Mouse (Mus musculus) neural tube, embryonic 12.5 days (tissue): ENCODE results near the gene Ptprg. TPM values are rescaled to one million over a fixed set of nuclear protein-coding genes. Genes with fewer than 3 reads are reported as not detected.

Experiments used
- ATAC-seq: fragments of 200-750 bp; cut with Nextera tagmentation; 2 replicates; pipeline ENCODE4 v1.8.0; 2017; ENCODE audit warnings: low read depth, mild to moderate bottlenecking, moderate TSS enrichment, moderate library complexity; ENCODE audit not compliant: low FRiP score
- H3K27ac ChIP-seq: fragments of 300-500 bp; sonication (generic); 2 replicates; pipeline ENCODE4 v1.5.1; 2016
- H3K27me3 ChIP-seq: fragments of 300-500 bp; sonication (generic); replicated peaks from 2 replicates; pipeline ENCODE4 v1.6.1; 2016; ENCODE audit warnings: mild to moderate bottlenecking
- H3K36me3 ChIP-seq: fragments of 300-500 bp; sonication (generic); 2 replicates; pipeline ENCODE4 v1.6.1; 2016; ENCODE audit warnings: mild to moderate bottlenecking
- H3K4me1 ChIP-seq: fragments of 300-500 bp; sonication (generic); 2 replicates; pipeline ENCODE4 v1.6.1; 2016
- H3K4me2 ChIP-seq: fragments of 300-500 bp; sonication (generic); replicated peaks from 2 replicates; pipeline ENCODE4 v1.6.1; 2016; ENCODE audit warnings: mild to moderate bottlenecking
- H3K4me3 ChIP-seq: fragments of 300-500 bp; sonication (generic); 2 replicates; pipeline ENCODE4 v1.5.1; 2016
- H3K9ac ChIP-seq: fragments of 300-500 bp; sonication (generic); 2 replicates; pipeline ENCODE4 v1.6.1; 2016; ENCODE audit warnings: mild to moderate bottlenecking
- H3K9me3 ChIP-seq: fragments of 300-500 bp; sonication (generic); 2 replicates; pipeline ENCODE4 v1.6.1; 2016; ENCODE audit warnings: mild to moderate bottlenecking
- WGBS: fragments of 180-500 bp; shearing (Covaris S2); methylation state at CpG from one replicate; pipeline ENCODE4 v1.1.7; 2016; 5-methylcytosine and 5-hydroxymethylcytosine counted together
- polyA plus RNA-seq: library from polyadenylated mRNA; unstranded; fragments of >200 nt; fragmentation: Nextera tagmentation; extraction: Ambion mirVana; gene quantifications from 2 replicates; pipeline ENCODE4 v1.2.1, GENCODE M21; 2016

The Ptprg gene
- polyA plus RNA-seq, 1 experiment from 2014 or later: 41.8 TPM

DNA sequence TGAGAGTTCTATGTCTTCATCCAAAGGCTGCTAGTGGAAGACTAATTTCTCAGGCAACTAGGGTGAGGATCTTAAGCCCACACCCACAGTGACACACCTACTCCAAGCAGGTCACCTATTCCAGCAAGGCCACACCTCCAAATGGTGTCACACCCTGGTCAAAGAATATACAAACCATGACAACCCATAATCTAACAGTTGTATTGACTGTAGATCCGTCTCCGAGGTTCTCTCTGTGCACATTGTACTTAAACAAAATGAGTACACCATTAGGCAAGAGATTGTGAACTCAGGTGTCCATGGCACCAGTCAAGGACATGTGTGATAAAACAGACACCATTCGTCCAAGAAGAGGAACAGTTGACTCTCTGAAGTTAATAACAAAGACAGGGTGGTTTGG is 596.2 kb downstream of the Ptprg start:
- Histone ChIP-seq H3K4me1 (no peaks in the 10 kb centered on the region; the same call in 1 of the 2 replicates), H3K36me3 (no peaks in the 10 kb centered on the region), H3K27ac (no peak overlapping the region), H3K4me2 (no peak overlapping the region), H3K4me3 (no peak overlapping the region), H3K9ac (no peak overlapping the region), H3K9me3 (no peaks in the 10 kb centered on the region), H3K27me3 (0 out of 2 replicates have a peak, but pooled peaks cover 2% of the 10 kb centered on the region)
- 82% methylated on average over 3 of the region's 3 CpGs for WGBS
- no peak for ATAC-seq

DNA sequence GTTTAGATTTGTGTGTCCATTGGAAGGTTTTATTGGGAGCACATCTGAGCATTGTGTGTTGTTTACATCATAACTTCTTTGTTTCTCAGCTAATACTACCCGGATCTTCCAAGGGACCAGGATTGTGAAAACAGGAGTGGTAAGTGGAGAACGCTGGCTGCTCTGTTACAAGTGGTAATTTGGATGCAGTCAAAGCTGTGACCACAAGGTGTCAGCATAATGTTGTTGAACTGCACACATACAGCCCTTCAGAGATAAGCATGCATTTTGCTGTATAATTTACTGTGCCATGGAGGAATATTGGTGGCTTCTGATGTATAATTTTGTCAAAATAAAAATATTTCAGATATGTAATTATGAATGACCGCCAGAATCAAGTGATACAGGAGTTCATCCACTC is 598.6 kb downstream of the Ptprg start:
- H3K36me3 ChIP-seq: no peaks in the 10 kb centered on the region
- no peaks in the 10 kb centered on the region; the same call in 1 of the 2 replicates for H3K4me1 ChIP-seq
- 51% methylated on average over 3 of the region's 3 CpGs for WGBS
- H3K9ac ChIP-seq: no peak overlapping the region
- H3K4me2 ChIP-seq: no peak overlapping the region
- H3K27me3 ChIP-seq: 0 out of 2 replicates have a peak, but pooled peaks cover 2% of the 10 kb centered on the region
- H3K27ac ChIP-seq: no peak overlapping the region
- ATAC-seq: peak; percentile 77
- no peak overlapping the region for H3K4me3 ChIP-seq
- no peaks in the 10 kb centered on the region for H3K9me3 ChIP-seq

- no peak overlapping the region for H3K4me3 ChIP-seq
- no peaks in the 10 kb centered on the region for H3K9me3 ChIP-seq
- H3K9ac ChIP-seq: no peak overlapping the region
- no peak for ATAC-seq
- no peak overlapping the region for H3K27ac ChIP-seq
- no peak overlapping the region for H3K4me2 ChIP-seq
- no peaks in the 10 kb centered on the region for H3K36me3 ChIP-seq
- no peaks in the 10 kb centered on the region; the same call in 1 of the 2 replicates for H3K4me1 ChIP-seq
- 95% methylated on average over 6 of the region's 6 CpGs for WGBS
- H3K27me3 ChIP-seq: 0 out of 2 replicates have a peak, but pooled peaks cover 2% of the 10 kb centered on the region
These were observed 599.4 kb downstream of the Ptprg start for GRCm38 (mm10) chr14:12152748-12153147.

DNA sequence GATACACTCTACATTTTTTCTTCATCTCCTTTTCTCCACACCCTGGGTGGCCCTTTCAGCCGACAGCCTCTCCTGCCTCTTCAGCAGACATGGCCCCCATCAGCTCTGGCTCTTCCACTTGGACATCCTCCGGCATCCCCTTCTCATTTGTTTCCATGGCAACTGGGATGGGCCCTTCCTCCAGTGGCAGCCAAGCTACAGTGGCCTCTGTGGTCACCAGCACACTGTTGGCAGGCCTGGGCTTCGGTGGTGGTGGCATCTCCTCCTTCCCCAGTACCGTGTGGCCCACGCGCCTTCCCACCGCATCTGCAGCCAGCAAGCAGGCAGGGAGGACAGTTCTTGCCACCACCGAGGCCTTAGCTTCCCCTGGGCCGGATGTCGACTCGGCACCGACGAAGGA is 600.3 kb downstream of the Ptprg start:
- Histone ChIP-seq H3K36me3 (no peaks in the 10 kb centered on the region), H3K9me3 (no peaks in the 10 kb centered on the region), H3K27me3 (0 out of 2 replicates have a peak, but pooled peaks cover 2% of the 10 kb centered on the region), H3K9ac (no peak overlapping the region), H3K4me3 (no peak overlapping the region), H3K4me1 (no peaks in the 10 kb centered on the region; the same call in 1 of the 2 replicates), H3K27ac (no peak overlapping the region), H3K4me2 (no peak overlapping the region)
- ATAC-seq: no peak
- WGBS: 80% methylated on average over 13 of the region's 13 CpGs

- Histone ChIP-seq H3K9me3 (no peaks in the 10 kb centered on the region), H3K27ac (no peak overlapping the region), H3K27me3 (no peaks in the 10 kb centered on the region), H3K4me2 (no peak overlapping the region), H3K9ac (no peak overlapping the region), H3K36me3 (no peaks in the 10 kb centered on the region), H3K4me1 (no peaks in the 10 kb centered on the region), H3K4me3 (no peak overlapping the region)
- 0 out of 2 replicates have a peak, but pooled peaks have one; percentile 7 for ATAC-seq
- WGBS: 78% methylated on average over 14 of the region's 14 CpGs
These were observed 608.5 kb downstream of the Ptprg start for GRCm38 (mm10) chr14:12161738-12162310.

- H3K9me3 ChIP-seq: no peaks in the 10 kb centered on the region
- no peak overlapping the region for H3K27ac ChIP-seq
- no peaks in the 10 kb centered on the region for H3K27me3 ChIP-seq
- no peaks in the 10 kb centered on the region for H3K4me1 ChIP-seq
- peaks cover 2% of the 10 kb centered on the region; the same call in 1 of the 2 replicates for H3K36me3 ChIP-seq
- 59% methylated on average over 5 of the region's 5 CpGs for WGBS
- no peak overlapping the region for H3K4me3 ChIP-seq
- H3K4me2 ChIP-seq: no peak overlapping the region
- no peak for ATAC-seq
- H3K9ac ChIP-seq: no peak overlapping the region
These were observed 609.1 kb downstream of the Ptprg start for GRCm38 (mm10) chr14:12162331-12162854.

GRCm38 (mm10) chr14:12163196-12163595 is 609.9 kb downstream of the Ptprg start:
- no peaks in the 10 kb centered on the region for H3K27me3 ChIP-seq
- peaks cover 4% of the 10 kb centered on the region; the same call in 1 of the 2 replicates for H3K36me3 ChIP-seq
- no peak overlapping the region for H3K4me3 ChIP-seq
- 91% methylated on average over 4 of the region's 4 CpGs for WGBS
- no peak overlapping the region for H3K9ac ChIP-seq
- no peak overlapping the region for H3K27ac ChIP-seq
- no peak for ATAC-seq
- H3K9me3 ChIP-seq: no peaks in the 10 kb centered on the region
- no peak overlapping the region for H3K4me2 ChIP-seq
- H3K4me1 ChIP-seq: no peaks in the 10 kb centered on the region

DNA sequence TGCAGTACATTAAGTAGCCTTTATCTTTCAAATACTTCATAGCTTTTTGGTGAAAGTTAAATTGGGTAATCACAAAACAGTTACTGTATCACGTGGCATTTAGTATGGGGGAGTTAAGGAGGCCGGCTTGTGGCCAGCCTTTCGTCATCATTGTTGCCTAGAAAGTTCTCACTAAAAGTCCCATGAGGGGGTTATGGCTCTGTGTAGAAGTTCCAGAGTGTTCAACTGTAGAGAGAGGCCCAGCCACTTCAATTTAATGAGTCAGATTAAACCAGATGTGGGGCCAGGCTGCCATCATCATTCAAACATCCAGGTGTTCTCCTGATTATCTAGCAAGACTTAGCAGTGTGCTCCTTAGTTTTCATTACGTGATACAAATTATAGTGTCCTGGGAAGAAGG is 613.9 kb downstream of the Ptprg start:
- no peaks in the 10 kb centered on the region for H3K9me3 ChIP-seq
- ATAC-seq: no peak
- no peak overlapping the region for H3K4me3 ChIP-seq
- H3K9ac ChIP-seq: no peak overlapping the region
- H3K4me2 ChIP-seq: no peak overlapping the region
- H3K27me3 ChIP-seq: no peaks in the 10 kb centered on the region
- H3K36me3 ChIP-seq: peaks cover 4% of the 10 kb centered on the region
- H3K4me1 ChIP-seq: no peaks in the 10 kb centered on the region
- WGBS: 88% methylated on average over 4 of the region's 4 CpGs
- H3K27ac ChIP-seq: no peak overlapping the region

DNA sequence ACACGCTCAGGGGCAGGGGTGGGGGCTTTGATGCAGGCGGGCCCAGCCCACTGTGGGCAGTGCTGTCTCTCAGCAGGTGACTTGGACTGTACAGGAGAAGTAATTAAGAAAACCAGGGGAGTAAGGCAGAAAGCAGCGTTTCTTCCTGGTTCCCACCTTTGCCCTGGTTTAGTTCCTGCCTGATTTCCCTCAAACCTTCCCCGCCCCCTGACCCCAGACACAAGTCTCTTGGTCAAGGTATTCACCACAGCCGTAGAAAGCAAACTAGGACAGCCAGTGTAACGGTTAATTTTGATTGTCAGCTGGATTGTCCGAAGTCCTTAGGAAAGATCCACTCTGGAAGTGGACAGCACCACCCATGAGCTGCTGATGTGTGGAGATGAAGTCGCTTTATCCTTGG is 614.3 kb downstream of the Ptprg start:
- Histone ChIP-seq H3K4me3 (no peak overlapping the region), H3K27ac (no peak overlapping the region), H3K4me1 (no peaks in the 10 kb centered on the region), H3K9ac (no peak overlapping the region), H3K27me3 (no peaks in the 10 kb centered on the region), H3K9me3 (no peaks in the 10 kb centered on the region), H3K36me3 (peaks cover 4% of the 10 kb centered on the region), H3K4me2 (no peak overlapping the region)
- ATAC-seq: no peak
- WGBS: 80% methylated on average over 8 of the region's 8 CpGs

DNA sequence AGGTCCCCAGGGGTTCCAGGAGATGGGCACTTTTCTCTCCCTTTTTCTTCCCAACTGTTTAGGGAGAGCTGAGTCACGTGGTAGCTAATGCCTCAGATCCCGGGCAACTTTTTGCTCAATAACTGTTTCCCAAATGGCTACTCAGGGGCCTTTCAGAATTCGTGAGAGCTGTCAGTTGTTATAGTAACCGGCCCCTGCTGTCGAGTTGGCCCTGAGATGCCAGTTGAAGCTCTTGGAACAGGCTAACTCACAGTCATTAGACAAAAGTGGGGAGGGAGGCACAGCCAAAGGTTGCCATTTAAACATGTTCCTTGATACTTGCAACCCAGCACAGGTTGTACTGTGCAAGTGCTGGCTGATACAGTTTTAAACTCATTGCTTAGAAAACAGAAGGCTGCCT is 624.1 kb downstream of the Ptprg start:
- Histone ChIP-seq H3K4me3 (no peak overlapping the region), H3K4me2 (no peak overlapping the region), H3K9ac (no peak overlapping the region), H3K36me3 (no peaks in the 10 kb centered on the region), H3K27me3 (no peaks in the 10 kb centered on the region), H3K27ac (no peak overlapping the region), H3K9me3 (no peaks in the 10 kb centered on the region), H3K4me1 (peaks cover 6% of the 10 kb centered on the region)
- WGBS: 22% methylated on average over 5 of the region's 5 CpGs
- no peak for ATAC-seq

GRCm38 (mm10) chr14:12178645-12179044 is 625.3 kb downstream of the Ptprg start:
- Histone ChIP-seq H3K27me3 (no peaks in the 10 kb centered on the region), H3K36me3 (no peaks in the 10 kb centered on the region), H3K9ac (no peak overlapping the region), H3K4me2 (no peak overlapping the region), H3K4me3 (no peak overlapping the region), H3K27ac (no peak overlapping the region), H3K9me3 (no peaks in the 10 kb centered on the region), H3K4me1 (peaks cover 6% of the 10 kb centered on the region)
- ATAC-seq: no peak
- WGBS: 95% methylated on average over 1 of the region's 1 CpGs

DNA sequence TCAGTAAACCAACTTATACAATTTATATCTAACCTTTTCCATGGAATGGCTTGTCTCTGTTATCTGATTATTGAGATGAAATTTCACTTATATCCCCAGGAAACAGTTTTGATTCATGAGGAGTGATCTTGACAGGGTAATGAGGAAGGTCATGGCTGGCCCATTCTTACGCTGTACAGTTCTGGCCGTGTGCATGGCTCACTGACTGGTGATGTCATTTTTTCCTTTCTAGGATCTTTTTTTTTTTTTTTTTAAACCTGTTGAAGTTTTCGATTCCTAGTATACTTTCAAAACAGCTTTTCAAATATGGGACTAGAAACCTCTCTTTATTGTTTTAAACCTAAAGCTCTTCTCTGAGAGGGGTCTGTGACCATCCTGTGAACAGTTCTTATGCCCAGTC is 626.8 kb downstream of the Ptprg start:
- no peak for ATAC-seq
- no peak overlapping the region for H3K9ac ChIP-seq
- H3K36me3 ChIP-seq: no peaks in the 10 kb centered on the region
- no peaks in the 10 kb centered on the region for H3K27me3 ChIP-seq
- 73% methylated on average over 3 of the region's 3 CpGs for WGBS
- H3K4me3 ChIP-seq: no peak overlapping the region
- H3K4me1 ChIP-seq: peaks cover 14% of the 10 kb centered on the region
- no peak overlapping the region for H3K4me2 ChIP-seq
- no peak overlapping the region for H3K27ac ChIP-seq
- no peaks in the 10 kb centered on the region for H3K9me3 ChIP-seq

GRCm38 (mm10) chr14:12185040-12185439 is 631.7 kb downstream of the Ptprg start:
- peak; percentile 61; the same call in 1 of the 2 replicates for ATAC-seq
- H3K27ac ChIP-seq: 0 out of 2 replicates have a peak overlapping the region, but pooled peaks have one; percentile 50
- no peaks in the 10 kb centered on the region for H3K9me3 ChIP-seq
- no peaks in the 10 kb centered on the region for H3K36me3 ChIP-seq
- no peaks in the 10 kb centered on the region for H3K27me3 ChIP-seq
- no peak overlapping the region for H3K4me2 ChIP-seq
- peaks cover 37% of the 10 kb centered on the region for H3K4me1 ChIP-seq
- 66% methylated on average over 4 of the region's 4 CpGs for WGBS
- no peak overlapping the region for H3K4me3 ChIP-seq
- no peak overlapping the region for H3K9ac ChIP-seq
